Mouse (Mus musculus): ENCODE measurements around the gene Odam.

- TF ChIP-seq CTCF (IDR thresholded peaks at IDR 0.05; ENCODE audit: low read depth) (no peak), EP300 (IDR thresholded peaks at IDR 0.05; ENCODE audit: low read depth) (no peak)
Observed at GRCm38 (mm10) chr5:87870084-87870483, 14.7 kb upstream of the Odam start.
